In genomic region chr6:128133679-128134191, GRCm38 (mm10) we compare ENCODE assay signal across 8 mouse cellular contexts. TPM values are rescaled to one million over a fixed set of nuclear protein-coding genes. Genes with fewer than 3 reads are reported as not detected.
A peak's percentile ranks its signal among the peaks of the same experiment; 100 is the strongest.
DNase-seq lines count a peak whose midpoint lies in the region; ATAC-seq and TF ChIP-seq lines count a peak whose summit lies in the region.

No protein-coding gene starts in this region.

- H3K27ac ChIP-seq in embryonic facial prominence, embryonic 13.5 days: peak overlapping the region; percentile 60
- peak overlapping the region; percentile 65; the same call in 1 of the 2 replicates for H3K27ac ChIP-seq in lung, embryonic 14.5 days (ENCODE audit: low read depth)
- H3K27ac ChIP-seq in midbrain, embryonic 14.5 days (replicated peaks; ENCODE audit: low read depth, low read length): no peak overlapping the region

- no peak for DNase-seq in frontal cortex, postnatal 36 days (ENCODE audit: low spot score in 2 of 2)
- DNase-seq in kidney, adult 18-20 months: peak; percentile 79
- DNase-seq in lung, embryonic 14.5 days: no peak
- DNase-seq in midbrain, embryonic 14.5 days: no peak
- no peak for DNase-seq in thymus, postnatal 25 days
- DNase-seq in embryo, embryonic 10.5 days (ENCODE audit: low spot score): no peak

- no peaks in the 10 kb centered on the region for H3K27me3 ChIP-seq in embryonic facial prominence, embryonic 13.5 days
- H3K27me3 ChIP-seq in lung, embryonic 14.5 days (ENCODE audit: insufficient read depth, low read length): no peaks in the 10 kb centered on the region
- H3K27me3 ChIP-seq in midbrain, embryonic 14.5 days (ENCODE audit: control insufficient read depth, insufficient read depth, low read length): no peaks in the 10 kb centered on the region

- no peak overlapping the region for H3K4me2 ChIP-seq in embryonic facial prominence, embryonic 13.5 days
- H3K4me2 ChIP-seq in lung, embryonic 14.5 days: peak overlapping the region; percentile 23; the same call in 1 of the 2 replicates
- H3K4me2 ChIP-seq in midbrain, embryonic 14.5 days (ENCODE audit: low read length): no peak overlapping the region

- 72% methylated on average over 10 of the region's 10 CpGs for WGBS in embryonic facial prominence, embryonic 13.5 days
- WGBS in lung, embryonic 14.5 days: 58% methylated on average over 10 of the region's 10 CpGs
- 77% methylated on average over 10 of the region's 10 CpGs for WGBS in midbrain, embryonic 14.5 days

- ATAC-seq in frontal cortex, adult (ENCODE audit: low TSS enrichment): peak; percentile 30; the same call in 1 of the 2 replicates
- no peak for ATAC-seq in embryonic facial prominence, embryonic 13.5 days (ENCODE audit: insufficient number of reproducible peaks, insufficient read depth, low FRiP score, low TSS enrichment, low read depth)
- ATAC-seq in lung, embryonic 14.5 days (ENCODE audit: insufficient read depth): 0 out of 2 replicates have a peak, but pooled peaks have one; percentile 5
- no peak for ATAC-seq in midbrain, embryonic 14.5 days (ENCODE audit: low FRiP score, low TSS enrichment)

- no peak for TF ChIP-seq CTCF in lung, embryonic 14.5 days (IDR thresholded peaks at IDR 0.05; ENCODE audit: low read depth)

- H3K36me3 ChIP-seq in embryonic facial prominence, embryonic 13.5 days: no peaks in the 10 kb centered on the region
- peaks cover 6% of the 10 kb centered on the region; the same call in 1 of the 2 replicates for H3K36me3 ChIP-seq in lung, embryonic 14.5 days (ENCODE audit: insufficient read depth)
- no peaks in the 10 kb centered on the region for H3K36me3 ChIP-seq in midbrain, embryonic 14.5 days (ENCODE audit: control insufficient read depth, insufficient read depth, low read length)

- peak overlapping the region; percentile 40 for H3K9ac ChIP-seq in embryonic facial prominence, embryonic 13.5 days
- H3K9ac ChIP-seq in lung, embryonic 14.5 days: no peak overlapping the region
- no peak overlapping the region for H3K9ac ChIP-seq in midbrain, embryonic 14.5 days (replicated peaks; ENCODE audit: low read length)

- no peaks in the 10 kb centered on the region for H3K9me3 ChIP-seq in embryonic facial prominence, embryonic 13.5 days
- H3K9me3 ChIP-seq in lung, embryonic 14.5 days (ENCODE audit: low read depth, low read length): no peaks in the 10 kb centered on the region
- no peaks in the 10 kb centered on the region for H3K9me3 ChIP-seq in midbrain, embryonic 14.5 days (ENCODE audit: control insufficient read depth, low read length)

- H3K4me1 ChIP-seq in embryonic facial prominence, embryonic 13.5 days: peaks cover 82% of the 10 kb centered on the region
- peaks cover 13% of the 10 kb centered on the region; the same call in 1 of the 2 replicates for H3K4me1 ChIP-seq in lung, embryonic 14.5 days (ENCODE audit: insufficient read depth)
- peaks cover 16% of the 10 kb centered on the region for H3K4me1 ChIP-seq in midbrain, embryonic 14.5 days (ENCODE audit: control insufficient read depth, insufficient read depth, low read length)

- no peak overlapping the region for H3K4me3 ChIP-seq in embryonic facial prominence, embryonic 13.5 days
- no peak overlapping the region for H3K4me3 ChIP-seq in lung, embryonic 14.5 days (ENCODE audit: low read depth, low read length)
- H3K4me3 ChIP-seq in midbrain, embryonic 14.5 days (replicated peaks; ENCODE audit: low read depth, low read length): no peak overlapping the region

RNA-seq across cellular contexts. Expression of gene Tspan9, which starts 9.7 kb away (rescaled TPM):
- polyA plus RNA-seq in embryonic facial prominence, embryonic 13.5 days (2015; fragmentation: Nextera tagmentation; extraction: Ambion mirVana): 115 and 116 TPM in 2 replicates
- 118 and 121 TPM in 2 replicates for polyA plus RNA-seq in lung, embryonic 14.5 days (2014; fragmentation: Nextera tagmentation; extraction: Ambion mirVana)
- 31.1 and 31.3 TPM in 2 replicates for polyA plus RNA-seq in midbrain, embryonic 14.5 days (2014; fragmentation: Nextera tagmentation; extraction: Ambion mirVana)

Comparison
In these comparisons a context has a peak if more than half of its experiments do, and no peak if none do; other contexts are left out.
1. ATAC-seq: peak in frontal cortex, adult (single experiment) and lung, embryonic 14.5 days (single experiment); none in embryonic facial prominence, embryonic 13.5 days (single experiment) and midbrain, embryonic 14.5 days (single experiment).